Comparison of ENCODE assay signal across 26 mouse cellular contexts in genomic region chr19:58260934-58261333, GRCm38 (mm10).
DNase-seq lines count a peak whose midpoint lies in the region; ATAC-seq and TF ChIP-seq lines count a peak whose summit lies in the region.
"Had no signal": no experiment of that assay in that cellular context is flagged by ENCODE, and none has a peak within 500 bp of the region (broad histone marks: within the 10 kb centered on the region; RNA-seq: fewer than 3 reads in every experiment).

No protein-coding gene starts in this region.

- no peak overlapping the region for H3K9ac ChIP-seq in midbrain, postnatal 0 days (replicated peaks; ENCODE audit: low read length, poor library complexity, severe bottlenecking)
- H3K9ac ChIP-seq in midbrain, embryonic 11.5 days (ENCODE audit: low read length), result no peak overlapping the region
- no peak overlapping the region for H3K9ac ChIP-seq in heart, embryonic 12.5 days
- H3K9ac ChIP-seq: embryonic facial prominence, embryonic 13.5 days; forebrain, embryonic 13.5 days; hindbrain, embryonic 13.5 days; limb, embryonic 12.5 days; liver, postnatal 0 days had no signal

- no peak for TF ChIP-seq CTCF in midbrain, postnatal 0 days (IDR thresholded peaks at IDR 0.05)

- intact Hi-C loops in left cerebral cortex, postnatal 25 days (cut with DNase I), result no loop called here

- H3K4me3 ChIP-seq in midbrain, postnatal 0 days (ENCODE audit: low read depth, low read length), result no peak overlapping the region
- H3K4me3 ChIP-seq in midbrain, embryonic 11.5 days (ENCODE audit: low read depth, low read length), result no peak overlapping the region
- H3K4me3 ChIP-seq in heart, embryonic 12.5 days, result no peak overlapping the region
- no peak overlapping the region for H3K4me3 ChIP-seq in heart, embryonic 10.5 days
- H3K4me3 ChIP-seq: embryonic facial prominence, embryonic 13.5 days; erythroblast, embryonic 14.5 days; forebrain, embryonic 13.5 days; hindbrain, embryonic 13.5 days; limb, embryonic 12.5 days; midbrain, embryonic 10.5 days had no signal

- peak; percentile 33 to 40 for DNase-seq in left cerebral cortex, postnatal 25 days (ENCODE audit: low spot score in 2 of 2)
- DNase-seq in left cerebral cortex, adult 11 months (ENCODE audit: low spot score), result no peak
- DNase-seq in midbrain, postnatal 0 days (ENCODE audit: low spot score), result peak; percentile 32
- DNase-seq in midbrain, embryonic 11.5 days (ENCODE audit: low spot score, missing footprints), result no peak
- peak; percentile 11 for DNase-seq in right cerebral cortex, adult 18-20 months
- DNase-seq in heart, embryonic 10.5 days (ENCODE audit: low spot score), result no peak
- DNase-seq: adrenal gland, adult 8-10 months; cerebellum, adult 2 months; cerebellum, postnatal 25 days; gastrocnemius, postnatal 10 days; heart, adult 11 months; kidney, adult 2 months; kidney, postnatal 10 days; liver, postnatal 0 days had no signal

- ATAC-seq in midbrain, postnatal 0 days (ENCODE audit: low FRiP score), result no peak
- ATAC-seq in midbrain, embryonic 11.5 days (ENCODE audit: low FRiP score), result no peak
- no peak for ATAC-seq in heart, embryonic 12.5 days (ENCODE audit: insufficient number of reproducible peaks, low FRiP score)
- ATAC-seq: forebrain, embryonic 13.5 days; inflammation-experienced regulatory T-cells, adult 6 months; liver, postnatal 0 days; Patski had no signal

- no peaks in the 10 kb centered on the region for H3K9me3 ChIP-seq in midbrain, postnatal 0 days (ENCODE audit: low read length)
- H3K9me3 ChIP-seq in midbrain, embryonic 11.5 days (ENCODE audit: control insufficient read depth, low read length), result no peaks in the 10 kb centered on the region
- H3K9me3 ChIP-seq in heart, embryonic 12.5 days (replicated peaks), result no peaks in the 10 kb centered on the region
- no peaks in the 10 kb centered on the region for H3K9me3 ChIP-seq in heart, embryonic 10.5 days
- H3K9me3 ChIP-seq: embryonic facial prominence, embryonic 13.5 days; forebrain, embryonic 13.5 days; hindbrain, embryonic 13.5 days; limb, embryonic 12.5 days; midbrain, embryonic 10.5 days had no signal

- H3K36me3 ChIP-seq in midbrain, postnatal 0 days (ENCODE audit: insufficient read depth, low read length), result no peaks in the 10 kb centered on the region
- no peaks in the 10 kb centered on the region for H3K36me3 ChIP-seq in midbrain, embryonic 11.5 days (ENCODE audit: control insufficient read depth, insufficient read depth, low read length)
- no peaks in the 10 kb centered on the region for H3K36me3 ChIP-seq in heart, embryonic 12.5 days
- no peaks in the 10 kb centered on the region for H3K36me3 ChIP-seq in heart, embryonic 10.5 days
- H3K36me3 ChIP-seq: embryonic facial prominence, embryonic 13.5 days; G1E; limb, embryonic 12.5 days had no signal

- H3K4me2 ChIP-seq in midbrain, postnatal 0 days (ENCODE audit: low read depth, low read length, poor library complexity, severe bottlenecking), result no peak overlapping the region
- H3K4me2 ChIP-seq in midbrain, embryonic 11.5 days, result no peak overlapping the region
- H3K4me2 ChIP-seq in heart, embryonic 12.5 days, result no peak overlapping the region
- H3K4me2 ChIP-seq: embryonic facial prominence, embryonic 13.5 days; forebrain, embryonic 13.5 days; hindbrain, embryonic 13.5 days; limb, embryonic 12.5 days; liver, embryonic 11.5 days had no signal

- 63% methylated on average over 8 of the region's 8 CpGs for WGBS in midbrain, postnatal 0 days
- 85% methylated on average over 8 of the region's 8 CpGs for WGBS in midbrain, embryonic 11.5 days
- 77% methylated on average over 8 of the region's 8 CpGs for WGBS in heart, embryonic 12.5 days
- WGBS in heart, embryonic 10.5 days, result 79% methylated on average over 8 of the region's 8 CpGs

- H3K27ac ChIP-seq in midbrain, postnatal 0 days (ENCODE audit: low read depth, low read length), result no peak overlapping the region
- no peak overlapping the region for H3K27ac ChIP-seq in midbrain, embryonic 11.5 days (ENCODE audit: low read depth, low read length)
- H3K27ac ChIP-seq in heart, embryonic 12.5 days (ENCODE audit: poor library complexity, severe bottlenecking), result no peak overlapping the region
- H3K27ac ChIP-seq in heart, embryonic 10.5 days, result no peak overlapping the region
- H3K27ac ChIP-seq: embryonic facial prominence, embryonic 13.5 days; forebrain, embryonic 13.5 days; hindbrain, embryonic 13.5 days; limb, embryonic 12.5 days; midbrain, embryonic 10.5 days had no signal

- no peaks in the 10 kb centered on the region; the same call in 1 of the 2 replicates for H3K27me3 ChIP-seq in midbrain, postnatal 0 days (ENCODE audit: insufficient read depth, low read length)
- H3K27me3 ChIP-seq in midbrain, embryonic 11.5 days (ENCODE audit: control insufficient read depth, insufficient read depth, low read length), result no peaks in the 10 kb centered on the region
- H3K27me3 ChIP-seq in heart, embryonic 12.5 days (replicated peaks), result peaks cover 33% of the 10 kb centered on the region
- peaks cover 6% of the 10 kb centered on the region; the same call in 1 of the 2 replicates for H3K27me3 ChIP-seq in heart, embryonic 10.5 days (ENCODE audit: insufficient read depth, poor library complexity, severe bottlenecking)
- H3K27me3 ChIP-seq: CH12.LX; embryonic facial prominence, embryonic 13.5 days; limb, embryonic 12.5 days; Patski had no signal

- peaks cover 4% of the 10 kb centered on the region; the same call in 1 of the 2 replicates for H3K4me1 ChIP-seq in midbrain, postnatal 0 days (ENCODE audit: insufficient read depth, low read length)
- H3K4me1 ChIP-seq in midbrain, embryonic 11.5 days (ENCODE audit: control insufficient read depth, insufficient read depth, low read length), result no peaks in the 10 kb centered on the region
- H3K4me1 ChIP-seq in heart, embryonic 12.5 days (replicated peaks), result no peaks in the 10 kb centered on the region
- H3K4me1 ChIP-seq in heart, embryonic 10.5 days, result no peaks in the 10 kb centered on the region

Comparison
In these comparisons a context has a peak if more than half of its experiments do, and no peak if none do; other contexts are left out.
1. DNase-seq: peak in left cerebral cortex, postnatal 25 days (2 of 2), midbrain, postnatal 0 days (single experiment) and right cerebral cortex, adult 18-20 months (single experiment); none in left cerebral cortex, adult 11 months (single experiment), midbrain, embryonic 11.5 days (single experiment) and heart, embryonic 10.5 days (single experiment).